Mouse (Mus musculus) ES-E14 (cell line): Measurements from ENCODE around the gene Faap20. TPM values are rescaled to one million over a fixed set of nuclear protein-coding genes. Genes with fewer than 3 reads are reported as not detected.

ENCODE experiments used
- DNase-seq: peaks from one replicate; pipeline ENCODE4 v3.0.0-alpha.2; 2013; ENCODE audit warnings: low read depth, low spot score
- H3K27ac ChIP-seq: 2 replicates; pipeline ENCODE4 v1.5.1; 2012; ENCODE audit warnings: low read depth, mild to moderate bottlenecking, low read length, moderate library complexity, mixed read lengths; ENCODE audit not compliant: poor library complexity, insufficient read depth, severe bottlenecking
- H3K36me3 ChIP-seq: 2 replicates; pipeline ENCODE4 v1.6.1; 2012; ENCODE audit warnings: mild to moderate bottlenecking, low read length, moderate library complexity, mixed read lengths; ENCODE audit not compliant: control insufficient read depth, poor library complexity, insufficient read depth, severe bottlenecking
- H3K4me1 ChIP-seq, 2 experiments: fragments of 150-350 bp in 1 of 2; sonication (generic) in 1 of 2; 2 replicates each; pipeline ENCODE4 v1.6.1; 2012; ENCODE audit warnings: low read length in 2 of 2, mild to moderate bottlenecking in 1 of 2, mixed read lengths in 1 of 2; ENCODE audit not compliant: control insufficient read depth in 2 of 2, insufficient read depth in 2 of 2, poor library complexity in 1 of 2
- H3K4me3 ChIP-seq, 2 experiments: fragments of 150-350 bp in 1 of 2; sonication (generic) in 1 of 2; 2 replicates each; pipeline ENCODE4 v1.5.1; 2012; ENCODE audit warnings: low read length in 2 of 2, low read depth in 1 of 2, mild to moderate bottlenecking in 1 of 2, mixed read lengths in 1 of 2; ENCODE audit not compliant: insufficient read depth in 1 of 2, poor library complexity in 1 of 2, severe bottlenecking in 1 of 2
- H3K9ac ChIP-seq: 2 replicates; pipeline ENCODE4 v1.6.1; 2012; ENCODE audit warnings: low read depth, mild to moderate bottlenecking, low read length, mixed read lengths; ENCODE audit not compliant: poor library complexity, insufficient read depth, severe bottlenecking
- H3K9me3 ChIP-seq: fragments of 150-350 bp; sonication (generic); 2 replicates; pipeline ENCODE4 v1.6.1; 2012; ENCODE audit warnings: low read depth, mild to moderate bottlenecking, low read length; ENCODE audit not compliant: control insufficient read depth, insufficient read depth
- CHD2 ChIP-seq: IDR thresholded peaks from 2 replicates; pipeline ENCODE4 v1.6.1; 2014; ENCODE audit warnings: mild to moderate bottlenecking, low read depth, low read length, inconsistent platforms
- HCFC1 ChIP-seq: IDR thresholded peaks from 2 replicates; pipeline ENCODE4 v1.6.1; 2012; ENCODE audit warnings: low read length, inconsistent platforms, borderline replicate concordance; ENCODE audit not compliant: insufficient read depth
- MAFK ChIP-seq: IDR thresholded peaks from 2 replicates; pipeline ENCODE4 v1.6.1; 2014; ENCODE audit warnings: mild to moderate bottlenecking, low read depth, low read length, inconsistent platforms; ENCODE audit not compliant: insufficient read depth
- ZC3H11A ChIP-seq: IDR thresholded peaks from 2 replicates; pipeline ENCODE4 v1.6.1; 2012; ENCODE audit warnings: low read depth, mild to moderate bottlenecking, inconsistent platforms, low read length, borderline replicate concordance
- ZNF384 ChIP-seq: IDR thresholded peaks from 2 replicates; pipeline ENCODE4 v1.6.1; 2012; ENCODE audit warnings: low read depth, low read length, inconsistent platforms
- in situ Hi-C, 2 experiments: fragments of 600-800 bp; cut with MboI; formaldehyde crosslinking; loops; one replicate each; pipeline ENCODE4 v1.15.1; 2025; ENCODE audit warnings: low sequenced_read_pairs in 2 of 2, inconsistent platforms in 1 of 2; ENCODE audit not compliant: unreplicated experiment in 2 of 2
- total RNA-seq: library from RNA; depleted of rRNA; stranded (reverse); fragments of 300-350 nt; gene quantifications from 2 replicates; pipeline ENCODE4 v1.2.3, GENCODE M21; 2012

Faap20 gene
- total RNA-seq, 1 experiment = 17.8 TPM

- DNase-seq = no peak
- Histone ChIP-seq H3K9ac (no peak overlapping the region), H3K4me1 (peaks cover 9 to 44% of the 10 kb centered on the region in 2 experiments; a peak in 2 of 4 replicates), H3K27ac (no peak overlapping the region), H3K36me3 (peaks cover 16% of the 10 kb centered on the region; the same call in 1 of the 2 replicates), H3K4me3 (no peak overlapping the region), H3K9me3 (no peaks in the 10 kb centered on the region)
- no peak for TF ChIP-seq CHD2
- TF ChIP-seq ZC3H11A = no peak
- TF ChIP-seq ZNF384 = no peak
- in situ Hi-C loops = no loop called here
Observed at GRCm38 (mm10) chr4:155213052-155213751, 36.4 kb upstream of the Faap20 start.

- H3K4me1 ChIP-seq = peaks cover 10 to 46% of the 10 kb centered on the region in 2 experiments; a peak in 3 of 4 replicates
- H3K36me3 ChIP-seq = peaks cover 16% of the 10 kb centered on the region; the same call in 1 of the 2 replicates
- H3K4me3 ChIP-seq = no peak overlapping the region
- TF ChIP-seq MAFK (no peak), HCFC1 (no peak)
- no peak overlapping the region for H3K27ac ChIP-seq
- DNase-seq = no peak
- in situ Hi-C loops = no loop called here
- H3K9me3 ChIP-seq = no peaks in the 10 kb centered on the region
- no peak overlapping the region for H3K9ac ChIP-seq
Observed at GRCm38 (mm10) chr4:155213752-155214054, 35.9 kb upstream of the Faap20 start.

DNA sequence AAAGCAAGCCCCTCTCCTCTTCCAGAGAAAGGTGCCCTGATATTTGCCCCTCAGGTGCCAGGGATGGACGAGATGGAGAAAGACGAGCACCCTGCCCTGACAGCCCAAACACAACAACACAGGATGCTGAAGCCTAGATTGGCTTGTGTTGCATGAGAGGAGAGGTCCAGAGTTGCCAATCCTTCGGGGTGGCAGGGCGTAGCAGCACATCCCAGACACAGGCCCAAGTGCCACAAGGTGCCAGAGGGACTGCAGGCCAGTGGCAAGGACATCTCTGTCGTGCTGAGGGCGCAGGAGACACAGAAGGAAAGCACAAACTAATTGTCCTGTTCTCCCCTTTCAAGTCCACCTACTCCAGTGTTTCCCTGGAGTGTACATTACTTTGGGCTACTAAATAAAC is 35.4 kb upstream of the Faap20 start:
- TF ChIP-seq MAFK = no peak
- no peak for TF ChIP-seq ZC3H11A
- TF ChIP-seq CHD2 = no peak
- TF ChIP-seq HCFC1 = no peak
- no peak for TF ChIP-seq ZNF384
- Histone ChIP-seq H3K27ac (no peak overlapping the region), H3K4me3 (no peak overlapping the region), H3K9me3 (no peaks in the 10 kb centered on the region), H3K9ac (0 out of 2 replicates have a peak overlapping the region, but pooled peaks have one; percentile 1), H3K4me1 (peaks cover 12 to 47% of the 10 kb centered on the region in 2 experiments; a peak in 3 of 4 replicates), H3K36me3 (peaks cover 16% of the 10 kb centered on the region; the same call in 1 of the 2 replicates)
- DNase-seq = no peak
- in situ Hi-C loops = no loop called here

DNA sequence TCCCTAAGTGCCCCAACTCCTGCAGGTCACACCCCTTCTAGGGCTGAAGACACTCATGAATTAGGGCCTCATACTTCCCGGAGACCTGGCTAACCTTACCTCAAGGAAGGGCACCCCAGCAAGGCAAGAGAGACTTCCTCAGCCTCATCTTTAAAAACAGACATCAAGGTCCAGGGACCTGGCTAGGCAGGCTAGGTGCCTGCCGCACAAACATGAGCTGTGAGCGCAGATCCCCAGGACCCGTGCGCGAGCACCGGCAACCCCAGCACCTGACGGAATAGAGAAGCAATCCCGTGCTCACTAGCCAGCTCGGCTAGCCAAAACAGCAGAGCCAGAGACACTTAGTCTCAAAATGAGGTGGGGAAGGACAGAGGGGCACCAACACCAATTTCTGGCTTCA is 34.8 kb upstream of the Faap20 start:
- H3K36me3 ChIP-seq = peaks cover 21% of the 10 kb centered on the region; the same call in 1 of the 2 replicates
- in situ Hi-C loops = no loop called here
- no peak for DNase-seq
- no peaks in the 10 kb centered on the region for H3K9me3 ChIP-seq
- no peak overlapping the region for H3K9ac ChIP-seq
- H3K4me1 ChIP-seq = peaks cover 15 to 53% of the 10 kb centered on the region in 2 experiments
- no peak overlapping the region for H3K4me3 ChIP-seq
- TF ChIP-seq ZC3H11A (no peak), HCFC1 (no peak), MAFK (no peak), ZNF384 (no peak), CHD2 (no peak)
- H3K27ac ChIP-seq = no peak overlapping the region

DNA sequence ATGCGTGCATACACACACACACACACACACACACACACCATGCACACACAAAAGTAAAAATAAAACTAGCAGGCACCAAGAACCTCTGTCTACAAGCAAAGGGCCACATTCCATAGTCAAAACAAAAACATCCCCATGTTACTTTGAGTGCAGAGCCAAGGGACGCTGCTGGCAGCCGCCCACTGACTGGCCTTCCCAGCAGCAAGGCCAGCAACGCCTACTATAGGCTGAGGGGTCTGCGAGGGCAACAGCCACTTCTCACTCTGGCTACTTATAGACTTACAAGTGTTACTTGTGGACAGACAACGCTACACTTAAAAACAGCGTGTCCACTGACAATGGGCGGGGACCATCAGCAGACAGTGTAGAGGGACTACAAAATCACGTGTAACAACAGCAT is 34.4 kb upstream of the Faap20 start:
- peaks cover 19 to 57% of the 10 kb centered on the region in 2 experiments for H3K4me1 ChIP-seq

More for the DNA sequence above, 34.4 kb upstream of the Faap20 start:
- H3K4me3 ChIP-seq = no peak overlapping the region
- H3K36me3 ChIP-seq = peaks cover 21% of the 10 kb centered on the region; the same call in 1 of the 2 replicates
- TF ChIP-seq CHD2 (no peak), HCFC1 (no peak), ZNF384 (no peak), ZC3H11A (no peak), MAFK (no peak)
- H3K9me3 ChIP-seq = no peaks in the 10 kb centered on the region
- no peak for DNase-seq
- in situ Hi-C loops = no loop called here
- H3K9ac ChIP-seq = no peak overlapping the region
- no peak overlapping the region for H3K27ac ChIP-seq
